Mouse (Mus musculus) liver, embryonic 14.5 days (tissue): Measurements from ENCODE around the gene Pdlim5.

ENCODE experiments used
- CTCF ChIP-seq: IDR thresholded peaks from 2 replicates; pipeline ENCODE4 v1.5.1; 2016; ENCODE audit warnings: antibody characterized with exemption, low read depth, control low read depth
- EP300 ChIP-seq: IDR thresholded peaks from 2 replicates; pipeline ENCODE4 v1.6.1; 2016; ENCODE audit warnings: antibody characterized with exemption, low read depth

- TF ChIP-seq CTCF (no peak), EP300 (no peak)
Measured at GRCm38 (mm10) chr3:142439591-142440093, 44.1 kb upstream of the Pdlim5 start.
